Mouse (Mus musculus) megakaryocyte, embryonic 14.5 days (primary cell): Measurements from ENCODE around the gene Ergic3.

Source experiments
- FLI1 ChIP-seq: IDR thresholded peaks from 2 replicates; pipeline ENCODE4 v1.6.1; 2012; ENCODE audit warnings: low read length, inconsistent platforms, mixed read lengths
- GATA1 ChIP-seq: IDR thresholded peaks from 3 replicates; pipeline ENCODE4 v1.6.1; 2012; ENCODE audit warnings: mixed read lengths, low read length, inconsistent platforms, borderline replicate concordance

DNA sequence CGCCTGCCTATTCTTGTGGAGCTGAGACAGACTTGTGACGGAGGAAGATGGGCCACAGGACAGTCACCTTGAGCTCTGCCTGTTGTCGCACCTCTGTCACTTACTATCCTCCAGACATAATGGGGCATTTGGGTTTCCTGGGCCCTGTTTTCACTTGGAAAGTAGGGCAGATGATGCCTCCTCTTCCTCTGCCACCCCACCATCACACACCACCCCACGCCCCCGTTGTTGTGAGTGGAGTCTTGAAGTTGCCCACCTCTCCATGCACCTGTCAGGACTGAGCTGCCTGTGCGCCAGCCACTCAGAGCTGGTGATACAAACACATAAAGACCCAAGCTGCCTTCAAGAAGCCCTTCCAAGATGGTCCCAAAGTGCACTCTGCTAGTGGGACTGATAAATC is 20.7 kb upstream of the Ergic3 start:
- TF ChIP-seq GATA1 = no peak
- no peak for TF ChIP-seq FLI1
